ENCODE assay signal across 9 mouse cellular contexts in genomic region chr6:22097709-22098108, GRCm38 (mm10).
DNase-seq lines count a peak whose midpoint lies in the region; ATAC-seq lines count a peak whose summit lies in the region.
"Had no signal": no experiment of that assay in that cellular context is flagged by ENCODE, and none has a peak within 500 bp of the region (broad histone marks: within the 10 kb centered on the region; RNA-seq: fewer than 3 reads in every experiment).

No protein-coding gene starts in this region.

- H3K4me2 ChIP-seq in embryonic facial prominence, embryonic 14.5 days (ENCODE audit: low read depth, low read length) = no peak overlapping the region

- H3K27me3 ChIP-seq in heart, embryonic 10.5 days (ENCODE audit: insufficient read depth, poor library complexity, severe bottlenecking) = no peaks in the 10 kb centered on the region
- H3K27me3 ChIP-seq in embryonic facial prominence, embryonic 14.5 days (replicated peaks; ENCODE audit: control insufficient read depth, insufficient read depth, low read length) = no peaks in the 10 kb centered on the region

- peak; percentile 55 for DNase-seq in heart, adult 11 months
- no peak for DNase-seq in heart, embryonic 10.5 days (ENCODE audit: low spot score)
- peak; percentile 16 for DNase-seq in thymus, postnatal 25 days
- DNase-seq in thymus, adult 18-20 months = no peak
- peak; percentile 41 for DNase-seq in embryonic facial prominence, embryonic 14.5 days (ENCODE audit: low spot score)
- DNase-seq in layer of hippocampus, adult 18-20 months (ENCODE audit: low spot score in 2 of 2) = peak; percentile 30 to 79
- peak; percentile 10 for DNase-seq in naive thymus-derived CD4-positive, alpha-beta T cell, adult 2 months (ENCODE audit: low read depth)
- DNase-seq in Muller cell, postnatal 12 days (ENCODE audit: inconsistent ontology term) = no peak

- H3K9ac ChIP-seq in embryonic facial prominence, embryonic 14.5 days (ENCODE audit: low read depth, low read length) = no peak overlapping the region

- H3K9me3 ChIP-seq in heart, embryonic 10.5 days = no peaks in the 10 kb centered on the region
- H3K9me3 ChIP-seq in embryonic facial prominence, embryonic 14.5 days (ENCODE audit: control insufficient read depth, low read length) = no peaks in the 10 kb centered on the region

- H3K4me3 ChIP-seq in heart, embryonic 10.5 days = no peak overlapping the region
- no peak overlapping the region for H3K4me3 ChIP-seq in embryonic facial prominence, embryonic 14.5 days (ENCODE audit: low read depth, low read length)

- no peak for ATAC-seq in embryonic facial prominence, embryonic 14.5 days (ENCODE audit: low read depth)

- no peaks in the 10 kb centered on the region for H3K36me3 ChIP-seq in heart, embryonic 10.5 days
- H3K36me3 ChIP-seq in embryonic facial prominence, embryonic 14.5 days (ENCODE audit: control insufficient read depth, insufficient read depth, low read length) = no peaks in the 10 kb centered on the region

- WGBS in heart, embryonic 10.5 days = 46% methylated on average over 2 of the region's 2 CpGs
- 38% methylated on average over 2 of the region's 2 CpGs for WGBS in embryonic facial prominence, embryonic 14.5 days

- no peaks in the 10 kb centered on the region for H3K4me1 ChIP-seq in heart, embryonic 10.5 days
- no peaks in the 10 kb centered on the region for H3K4me1 ChIP-seq in embryonic facial prominence, embryonic 14.5 days (ENCODE audit: control insufficient read depth, insufficient read depth, low read length)

- no peak overlapping the region for H3K27ac ChIP-seq in heart, embryonic 10.5 days
- H3K27ac ChIP-seq in embryonic facial prominence, embryonic 14.5 days (replicated peaks; ENCODE audit: low read depth, low read length) = no peak overlapping the region
- H3K27ac ChIP-seq: macrophage had no signal

Comparison
In these comparisons a context has a peak if more than half of its experiments do, and no peak if none do; other contexts are left out.
1. DNase-seq: peak in heart, adult 11 months (single experiment), thymus, postnatal 25 days (single experiment), embryonic facial prominence, embryonic 14.5 days (single experiment), layer of hippocampus, adult 18-20 months (2 of 2) and naive thymus-derived CD4-positive, alpha-beta T cell, adult 2 months (single experiment); none in heart, embryonic 10.5 days (single experiment), thymus, adult 18-20 months (0 of 2) and Muller cell, postnatal 12 days (single experiment).